Mouse (Mus musculus) kidney, adult 2 months (tissue): ENCODE data around the gene Smim14. TPM values are rescaled to one million over a fixed set of nuclear protein-coding genes. Genes with fewer than 3 reads are reported as not detected.

Experiments
- DNase-seq: peaks from one replicate; pipeline ENCODE4 v3.0.0; 2021
- H3K27ac ChIP-seq: fragments of 200-500 bp; 2 replicates; pipeline ENCODE4 v1.5.1; 2012; ENCODE audit warnings: low read depth, low read length, control low read depth, inconsistent platforms; ENCODE audit not compliant: insufficient read depth
- H3K27me3 ChIP-seq: fragments of 200-500 bp; replicated peaks from 2 replicates; pipeline ENCODE4 v1.6.1; 2012; ENCODE audit warnings: mild to moderate bottlenecking, moderate library complexity, low read length, inconsistent platforms; ENCODE audit not compliant: control insufficient read depth, insufficient read depth
- H3K36me3 ChIP-seq: fragments of 200-500 bp; 2 replicates; pipeline ENCODE4 v1.6.1; 2012; ENCODE audit warnings: mild to moderate bottlenecking, moderate library complexity, low read length, inconsistent platforms; ENCODE audit not compliant: control insufficient read depth, insufficient read depth
- H3K4me1 ChIP-seq: fragments of 200-500 bp; 2 replicates; pipeline ENCODE4 v1.6.1; 2011; ENCODE audit warnings: low read length; ENCODE audit not compliant: control insufficient read depth, insufficient read depth
- H3K4me3 ChIP-seq: fragments of 200-500 bp; 2 replicates; pipeline ENCODE4 v1.5.1; 2011; ENCODE audit warnings: mild to moderate bottlenecking, low read depth, low read length, control low read depth; ENCODE audit not compliant: insufficient read depth
- CTCF ChIP-seq: fragments of 200-500 bp; conservative IDR thresholded peaks from 2 replicates; pipeline ENCODE4 v1.5.1; 2011; ENCODE audit warnings: low read depth, mild to moderate bottlenecking, control low read depth, low read length, moderate library complexity, mixed read lengths; ENCODE audit not compliant: insufficient read depth, insufficient read length
- POLR2A ChIP-seq: fragments of 200-500 bp; IDR thresholded peaks from one replicate; pipeline ENCODE4 v1.6.1; 2011; ENCODE audit warnings: low read depth, low read length, control low read depth
- WGBS: fragments of 180-500 bp; shearing (Covaris S2); methylation state at CpG from one replicate; pipeline ENCODE4 v1.1.7; 2018; 5-methylcytosine and 5-hydroxymethylcytosine counted together
- polyA plus RNA-seq: library from polyadenylated mRNA; depleted of rRNA; stranded (reverse); fragments of >200 nt; gene quantifications from 2 replicates; pipeline ENCODE4 v1.2.3, GENCODE M21; 2012

Gene Smim14
- polyA plus RNA-seq, 1 experiment = 114 TPM

DNA sequence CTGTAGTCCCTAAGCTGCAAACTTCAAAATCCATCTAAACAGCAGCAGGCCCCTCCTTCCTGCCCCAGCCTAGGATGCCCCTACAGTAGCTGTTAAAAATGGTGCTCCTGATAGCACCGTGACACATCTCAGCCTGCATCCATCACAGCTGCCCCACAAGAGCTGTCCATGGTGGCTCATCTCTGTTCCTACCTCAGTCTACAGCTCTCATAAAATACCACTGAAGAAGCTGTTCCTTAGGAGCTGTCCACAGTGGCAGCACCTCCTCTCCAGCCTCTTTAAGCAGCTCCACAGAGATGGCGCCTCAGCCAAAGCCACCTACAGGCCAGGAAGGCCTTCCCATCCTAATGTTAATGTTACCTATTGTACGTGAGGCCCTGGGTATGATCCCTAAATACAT is 70.1 kb downstream of the Smim14 start:
- H3K4me3 ChIP-seq = no peak overlapping the region
- WGBS = 76% methylated on average over 3 of the region's 3 CpGs
- TF ChIP-seq CTCF (no peak), POLR2A (no peak)
- no peak overlapping the region for H3K27ac ChIP-seq
- H3K4me1 ChIP-seq = no peaks in the 10 kb centered on the region
- no peak for DNase-seq
- no peaks in the 10 kb centered on the region for H3K27me3 ChIP-seq
- H3K36me3 ChIP-seq = peaks cover 4% of the 10 kb centered on the region

DNA sequence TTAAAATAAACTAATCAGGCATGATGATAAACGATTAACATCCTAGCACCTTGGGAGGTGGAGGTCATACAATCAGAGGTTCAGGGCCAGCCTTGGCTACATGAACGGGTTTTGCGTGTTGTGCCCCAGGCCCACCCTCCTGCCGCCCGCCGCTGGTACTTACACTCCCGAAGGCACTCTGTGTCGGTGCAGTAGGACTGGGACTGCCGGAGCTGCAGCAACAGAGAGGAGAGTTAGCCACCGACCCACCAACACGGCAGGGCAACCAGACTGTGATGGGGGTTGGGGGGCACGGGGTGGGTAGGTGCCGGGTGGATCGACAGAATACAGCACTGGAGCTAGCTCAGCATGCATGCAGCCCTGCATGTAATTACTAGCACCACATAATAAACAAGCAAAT is 76.6 kb downstream of the Smim14 start:
- 91% methylated on average over 14 of the region's 14 CpGs for WGBS
- no peak for DNase-seq
- Histone ChIP-seq H3K4me3 (no peak overlapping the region), H3K36me3 (no peaks in the 10 kb centered on the region; the same call in 1 of the 2 replicates), H3K27me3 (no peaks in the 10 kb centered on the region), H3K4me1 (no peaks in the 10 kb centered on the region), H3K27ac (no peak overlapping the region)
- TF ChIP-seq CTCF = no peak
- no peak for TF ChIP-seq POLR2A

DNA sequence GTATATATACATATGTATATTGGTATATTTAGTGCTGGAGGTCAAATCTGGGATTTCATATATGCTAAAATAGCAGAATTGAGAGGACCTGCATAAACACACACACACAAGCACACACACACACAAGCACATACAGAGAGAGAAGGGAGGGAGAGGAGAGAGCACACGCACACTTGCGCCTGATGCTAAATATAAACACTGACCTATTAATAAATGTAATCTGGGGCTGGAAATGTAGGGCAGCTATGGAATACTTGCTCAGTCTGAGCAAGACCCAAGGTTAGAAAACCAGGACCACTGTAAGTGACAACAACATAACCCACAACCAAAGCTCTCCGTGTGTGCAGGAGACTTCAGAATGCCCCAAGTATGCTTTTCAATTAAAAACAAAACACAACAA is 77.5 kb downstream of the Smim14 start:
- no peaks in the 10 kb centered on the region for H3K27me3 ChIP-seq
- no peak for DNase-seq
- no peak overlapping the region for H3K4me3 ChIP-seq
- H3K27ac ChIP-seq = no peak overlapping the region
- no peaks in the 10 kb centered on the region for H3K4me1 ChIP-seq
- no peaks in the 10 kb centered on the region; the same call in 1 of the 2 replicates for H3K36me3 ChIP-seq
- 86% methylated on average over 3 of the region's 3 CpGs for WGBS
- TF ChIP-seq POLR2A = no peak
- no peak for TF ChIP-seq CTCF

DNA sequence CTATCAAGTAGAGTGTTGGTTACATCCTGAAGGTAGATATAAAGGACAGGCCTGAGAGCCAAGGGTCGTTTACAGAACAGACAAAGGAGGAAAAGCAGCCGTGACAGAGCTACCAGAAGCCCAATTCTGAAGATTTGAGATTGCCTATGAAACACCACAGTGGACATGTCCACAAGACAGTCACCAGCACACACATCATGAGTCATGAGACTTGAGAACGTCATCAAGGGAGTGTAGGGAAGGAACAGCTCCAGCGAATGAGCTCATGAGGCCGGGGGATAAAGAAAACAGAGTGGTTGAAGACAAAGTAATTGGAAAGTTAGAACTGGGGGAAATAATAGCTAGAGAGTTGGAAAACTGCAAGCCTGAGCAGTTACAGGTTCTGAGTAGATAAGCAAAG is 79.1 kb downstream of the Smim14 start:
- Histone ChIP-seq H3K27me3 (no peaks in the 10 kb centered on the region), H3K27ac (no peak overlapping the region; the same call in 1 of the 2 replicates), H3K4me1 (no peaks in the 10 kb centered on the region), H3K4me3 (no peak overlapping the region), H3K36me3 (no peaks in the 10 kb centered on the region; the same call in 1 of the 2 replicates)
- DNase-seq = no peak
- TF ChIP-seq POLR2A (no peak), CTCF (no peak)
- WGBS = 65% methylated on average over 5 of the region's 5 CpGs

DNA sequence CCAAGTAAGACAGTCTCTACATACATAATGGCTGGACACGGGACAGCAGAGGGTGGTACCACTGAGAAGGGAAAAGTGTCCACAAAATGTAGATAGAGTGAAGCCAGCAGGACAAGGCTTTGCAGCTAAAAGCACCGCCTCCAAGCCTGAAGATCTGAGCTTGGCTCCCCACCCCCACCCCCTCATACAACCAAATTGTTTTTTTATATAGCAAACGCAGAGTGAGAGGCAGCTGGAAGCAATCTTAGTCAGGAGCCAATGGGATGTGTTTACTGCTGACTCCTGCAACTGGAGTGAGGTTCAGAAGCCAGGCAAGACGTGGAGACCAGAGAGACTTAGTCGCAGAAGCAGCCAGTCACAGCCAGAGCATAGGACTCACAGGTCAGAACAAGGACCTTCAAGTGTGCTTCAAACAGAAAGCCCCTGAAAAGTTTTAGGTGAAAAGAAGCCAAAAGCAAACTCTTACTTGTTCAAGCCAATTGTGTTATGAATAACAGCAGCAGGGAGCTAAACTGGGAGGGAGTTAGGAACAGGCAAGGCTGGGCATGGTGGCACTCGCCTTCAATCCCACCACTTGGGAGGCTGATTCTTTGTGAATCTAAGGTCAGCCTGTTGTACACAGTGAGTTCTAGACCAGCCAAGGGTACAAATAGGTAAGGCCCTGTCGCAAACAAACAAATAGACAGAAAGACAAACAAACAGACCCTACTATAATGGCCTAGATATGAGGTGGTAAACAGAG is 79.7 kb downstream of the Smim14 start:
- Histone ChIP-seq H3K4me1 (no peaks in the 10 kb centered on the region), H3K27me3 (no peaks in the 10 kb centered on the region), H3K36me3 (no peaks in the 10 kb centered on the region; the same call in 1 of the 2 replicates), H3K27ac (no peak overlapping the region; the same call in 1 of the 2 replicates), H3K4me3 (no peak overlapping the region)
- 69% methylated on average over 7 of the region's 7 CpGs for WGBS
- no peak for DNase-seq
- no peak for TF ChIP-seq POLR2A
- TF ChIP-seq CTCF = no peak

DNA sequence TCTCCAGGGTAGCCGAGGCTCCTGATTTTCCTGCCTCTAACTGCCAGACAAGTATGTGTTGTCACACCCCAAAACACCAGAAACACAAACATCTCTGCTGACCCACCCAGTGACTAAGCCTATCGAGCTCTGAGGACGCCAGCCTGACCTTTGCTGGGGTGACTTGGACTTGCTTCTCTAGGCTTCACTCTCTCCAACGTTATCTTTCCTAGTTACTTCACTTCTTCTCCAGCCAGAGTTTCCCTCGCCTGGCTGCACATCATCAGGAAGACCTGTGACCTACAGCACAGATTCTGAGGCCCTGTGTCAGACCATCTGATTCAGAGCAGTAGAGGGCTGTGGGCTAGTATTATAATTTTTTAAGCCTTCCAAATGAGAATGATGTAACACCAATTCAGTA is 82.2 kb downstream of the Smim14 start:
- no peaks in the 10 kb centered on the region for H3K27me3 ChIP-seq
- H3K27ac ChIP-seq = no peak overlapping the region
- H3K4me1 ChIP-seq = no peaks in the 10 kb centered on the region
- no peak for DNase-seq
- no peak overlapping the region for H3K4me3 ChIP-seq
- no peak for TF ChIP-seq CTCF
- TF ChIP-seq POLR2A = no peak
- 50% methylated on average over 5 of the region's 5 CpGs for WGBS
- H3K36me3 ChIP-seq = no peaks in the 10 kb centered on the region; the same call in 1 of the 2 replicates

DNA sequence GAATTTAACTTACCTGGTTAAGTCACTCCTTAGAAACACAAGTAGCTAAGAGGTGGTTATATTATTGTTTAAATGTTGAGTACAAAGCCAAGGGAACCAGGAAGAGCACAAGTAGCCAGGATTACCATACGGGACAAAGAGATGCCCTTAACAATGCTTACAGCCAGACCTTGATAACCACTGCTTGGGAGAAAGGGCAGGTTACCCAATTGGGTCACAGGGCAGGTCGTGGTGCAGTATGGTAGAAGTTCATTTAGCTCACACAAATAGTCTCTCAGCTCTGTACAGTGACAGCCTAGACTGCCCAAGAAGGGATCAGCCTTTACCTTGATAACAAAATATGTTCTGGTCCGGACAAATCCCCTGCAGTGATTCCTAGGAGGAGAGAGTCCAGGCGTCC is 88.0 kb downstream of the Smim14 start:
- Histone ChIP-seq H3K27me3 (no peaks in the 10 kb centered on the region), H3K4me1 (no peaks in the 10 kb centered on the region), H3K36me3 (no peaks in the 10 kb centered on the region; the same call in 1 of the 2 replicates), H3K4me3 (no peak overlapping the region), H3K27ac (no peak overlapping the region)
- DNase-seq = no peak
- no peak for TF ChIP-seq POLR2A
- TF ChIP-seq CTCF = no peak
- 90% methylated on average over 4 of the region's 4 CpGs for WGBS

DNA sequence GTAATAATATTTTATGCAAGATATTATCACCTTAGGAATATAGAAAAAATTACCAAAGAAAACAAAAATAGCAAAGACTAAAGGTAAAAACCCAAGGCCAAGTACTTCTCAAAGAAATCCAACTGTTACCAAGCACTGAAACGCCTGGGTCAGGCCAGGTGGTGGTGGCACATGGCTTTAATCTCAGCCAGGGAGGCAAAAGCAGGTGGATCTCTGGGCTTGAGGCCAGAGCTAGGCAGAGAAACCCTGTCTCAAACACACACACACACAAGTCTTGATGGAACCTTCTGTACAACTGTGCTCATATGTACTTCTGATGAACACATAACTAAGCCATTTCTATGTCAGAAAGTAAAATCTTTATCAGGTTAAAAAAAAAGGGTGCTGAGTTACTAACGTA is 89.2 kb downstream of the Smim14 start:
- DNase-seq = no peak
- no peaks in the 10 kb centered on the region; the same call in 1 of the 2 replicates for H3K36me3 ChIP-seq
- 83% methylated on average over 2 of the region's 2 CpGs for WGBS
- H3K27me3 ChIP-seq = no peaks in the 10 kb centered on the region
- H3K4me3 ChIP-seq = no peak overlapping the region
- H3K27ac ChIP-seq = no peak overlapping the region
- TF ChIP-seq POLR2A = no peak
- TF ChIP-seq CTCF = no peak
- no peaks in the 10 kb centered on the region for H3K4me1 ChIP-seq
